Mouse (Mus musculus): ENCODE data around the gene Tas2r123. TPM values are rescaled to one million over a fixed set of nuclear protein-coding genes. Genes with fewer than 3 reads are reported as not detected.

The Tas2r123 gene
- polyA plus RNA-seq (2015; fragmentation: Nextera tagmentation; extraction: Ambion mirVana), result not detected in 2 replicates

- H3K4me1 ChIP-seq (ENCODE audit: control insufficient read depth, insufficient read depth, low read length), result no peaks in the 10 kb centered on the region
- H3K27me3 ChIP-seq (ENCODE audit: control insufficient read depth, insufficient read depth, low read length), result no peaks in the 10 kb centered on the region
- ATAC-seq (ENCODE audit: insufficient read depth, low FRiP score), result no peak
- H3K9me3 ChIP-seq (replicated peaks; ENCODE audit: control insufficient read depth, low read length), result no peaks in the 10 kb centered on the region
- 66% methylated on average over 1 of the region's 1 CpGs for WGBS
- no peak within 1 kb of the TSS for H3K9ac ChIP-seq (ENCODE audit: low read length)
- no peak within 1 kb of the TSS for H3K27ac ChIP-seq (ENCODE audit: low read length)
- no peak within 1 kb of the TSS for H3K4me2 ChIP-seq (ENCODE audit: low read depth, low read length)
- no peak within 1 kb of the TSS for H3K4me3 ChIP-seq (replicated peaks; ENCODE audit: low read length)
- H3K36me3 ChIP-seq (ENCODE audit: control insufficient read depth, insufficient read depth, low read length), result no peaks in the 10 kb centered on the region
These were observed at the start of gene Tas2r123 for GRCm38 (mm10) chr6:132846842-132847241. Tas2r123 (plus strand) TSS chr6:132847142.

- Histone ChIP-seq H3K9me3 (replicated peaks; ENCODE audit: control insufficient read depth, low read length) (no peaks in the 10 kb centered on the region), H3K27ac (ENCODE audit: low read length) (no peak within 1 kb of the TSS), H3K4me2 (ENCODE audit: low read depth, low read length) (no peak within 1 kb of the TSS), H3K27me3 (ENCODE audit: control insufficient read depth, insufficient read depth, low read length) (no peaks in the 10 kb centered on the region), H3K36me3 (ENCODE audit: control insufficient read depth, insufficient read depth, low read length) (no peaks in the 10 kb centered on the region), H3K4me3 (replicated peaks; ENCODE audit: low read length) (no peak within 1 kb of the TSS), H3K4me1 (ENCODE audit: control insufficient read depth, insufficient read depth, low read length) (no peaks in the 10 kb centered on the region), H3K9ac (ENCODE audit: low read length) (no peak within 1 kb of the TSS)
- WGBS, result 82% methylated on average over 1 of the region's 1 CpGs
- ATAC-seq (ENCODE audit: insufficient read depth, low FRiP score), result no peak
These were observed 44.4 kb upstream of the Tas2r123 start, which contains the start of gene Tas2r117 for GRCm38 (mm10) chr6:132802518-132802917. Tas2r117 (plus strand) TSS chr6:132802818.

GRCm38 (mm10) chr6:132855138-132855537, 8.2 kb downstream of the Tas2r123 start, which contains the start of gene Tas2r116:
Tas2r116 (plus strand) TSS chr6:132855438.
- no peak within 1 kb of the TSS for H3K9ac ChIP-seq (ENCODE audit: low read length)
- H3K9me3 ChIP-seq (replicated peaks; ENCODE audit: control insufficient read depth, low read length), result no peaks in the 10 kb centered on the region
- no peaks in the 10 kb centered on the region for H3K4me1 ChIP-seq (ENCODE audit: control insufficient read depth, insufficient read depth, low read length)
- no peaks in the 10 kb centered on the region for H3K36me3 ChIP-seq (ENCODE audit: control insufficient read depth, insufficient read depth, low read length)
- ATAC-seq (ENCODE audit: insufficient read depth, low FRiP score), result no peak
- 76% methylated on average over 1 of the region's 1 CpGs for WGBS
- H3K4me3 ChIP-seq (replicated peaks; ENCODE audit: low read length), result no peak within 1 kb of the TSS
- no peak within 1 kb of the TSS for H3K4me2 ChIP-seq (ENCODE audit: low read depth, low read length)
- H3K27ac ChIP-seq (ENCODE audit: low read length), result no peak within 1 kb of the TSS
- no peaks in the 10 kb centered on the region for H3K27me3 ChIP-seq (ENCODE audit: control insufficient read depth, insufficient read depth, low read length)

- Histone ChIP-seq H3K9me3 (replicated peaks; ENCODE audit: control insufficient read depth, low read length) (no peaks in the 10 kb centered on the region), H3K4me3 (replicated peaks; ENCODE audit: low read length) (no peak within 1 kb of the TSS), H3K36me3 (ENCODE audit: control insufficient read depth, insufficient read depth, low read length) (no peaks in the 10 kb centered on the region), H3K4me1 (ENCODE audit: control insufficient read depth, insufficient read depth, low read length) (no peaks in the 10 kb centered on the region), H3K9ac (ENCODE audit: low read length) (no peak within 1 kb of the TSS), H3K27me3 (ENCODE audit: control insufficient read depth, insufficient read depth, low read length) (no peaks in the 10 kb centered on the region), H3K4me2 (ENCODE audit: low read depth, low read length) (no peak within 1 kb of the TSS), H3K27ac (ENCODE audit: low read length) (no peak within 1 kb of the TSS)
- ATAC-seq (ENCODE audit: insufficient read depth, low FRiP score), result no peak
These were observed 20.8 kb downstream of the Tas2r123 start, which contains the start of gene Tas2r110 for GRCm38 (mm10) chr6:132867708-132868107. Tas2r110 (plus strand) TSS chr6:132868008.

- Histone ChIP-seq H3K27ac (ENCODE audit: low read length) (no peak within 1 kb of the TSS), H3K36me3 (ENCODE audit: control insufficient read depth, insufficient read depth, low read length) (no peaks in the 10 kb centered on the region), H3K4me1 (ENCODE audit: control insufficient read depth, insufficient read depth, low read length) (no peaks in the 10 kb centered on the region), H3K4me2 (ENCODE audit: low read depth, low read length) (no peak within 1 kb of the TSS), H3K9ac (ENCODE audit: low read length) (no peak within 1 kb of the TSS), H3K27me3 (ENCODE audit: control insufficient read depth, insufficient read depth, low read length) (no peaks in the 10 kb centered on the region), H3K9me3 (replicated peaks; ENCODE audit: control insufficient read depth, low read length) (no peaks in the 10 kb centered on the region), H3K4me3 (replicated peaks; ENCODE audit: low read length) (no peak within 1 kb of the TSS)
- ATAC-seq (ENCODE audit: insufficient read depth, low FRiP score), result no peak
- 70% methylated on average over 1 of the region's 1 CpGs for WGBS
These were observed 45.8 kb downstream of the Tas2r123 start, which contains the start of gene Tas2r113 for GRCm38 (mm10) chr6:132892711-132893110. Tas2r113 (plus strand) TSS chr6:132893011.

Other genes starting within 250 kb of the Tas2r123 start
- not detected in 2 replicates for gene A630073D07Rik, start 195.6 kb upstream of the Tas2r123 start, polyA plus RNA-seq (2015; fragmentation: Nextera tagmentation; extraction: Ambion mirVana)
- not detected in 2 replicates for gene Tas2r120, start 190.2 kb upstream of the Tas2r123 start, polyA plus RNA-seq (2015; fragmentation: Nextera tagmentation; extraction: Ambion mirVana)
- not detected in 2 replicates for gene Tas2r121, start 146.1 kb upstream of the Tas2r123 start, polyA plus RNA-seq (2015; fragmentation: Nextera tagmentation; extraction: Ambion mirVana)
- gene Tas2r122, start 135.2 kb upstream of the Tas2r123 start, polyA plus RNA-seq (2015; fragmentation: Nextera tagmentation; extraction: Ambion mirVana), result not detected in 2 replicates
- not detected in 2 replicates for gene Tas2r115, start 109.1 kb upstream of the Tas2r123 start, polyA plus RNA-seq (2015; fragmentation: Nextera tagmentation; extraction: Ambion mirVana)
- gene Tas2r124, start 92.4 kb upstream of the Tas2r123 start, polyA plus RNA-seq (2015; fragmentation: Nextera tagmentation; extraction: Ambion mirVana), result not detected in 2 replicates
- not detected in 2 replicates for gene Tas2r102, start 85.0 kb upstream of the Tas2r123 start, polyA plus RNA-seq (2015; fragmentation: Nextera tagmentation; extraction: Ambion mirVana)
- gene Tas2r136, start 69.0 kb upstream of the Tas2r123 start, polyA plus RNA-seq (2015; fragmentation: Nextera tagmentation; extraction: Ambion mirVana), result not detected in 2 replicates
- not detected in 2 replicates for gene Tas2r117, start 44.3 kb upstream of the Tas2r123 start, polyA plus RNA-seq (2015; fragmentation: Nextera tagmentation; extraction: Ambion mirVana)
- not detected in 2 replicates for gene Tas2r116, start 8.3 kb downstream of the Tas2r123 start, polyA plus RNA-seq (2015; fragmentation: Nextera tagmentation; extraction: Ambion mirVana)
- gene Tas2r110, start 20.9 kb downstream of the Tas2r123 start, polyA plus RNA-seq (2015; fragmentation: Nextera tagmentation; extraction: Ambion mirVana), result not detected in 2 replicates
- gene Tas2r113, start 45.9 kb downstream of the Tas2r123 start, polyA plus RNA-seq (2015; fragmentation: Nextera tagmentation; extraction: Ambion mirVana), result not detected in 2 replicates
- gene Tas2r125, start 62.5 kb downstream of the Tas2r123 start, polyA plus RNA-seq (2015; fragmentation: Nextera tagmentation; extraction: Ambion mirVana), result not detected in 2 replicates
- not detected in 2 replicates for gene Tas2r129, start 104.0 kb downstream of the Tas2r123 start, polyA plus RNA-seq (2015; fragmentation: Nextera tagmentation; extraction: Ambion mirVana)
- gene Tas2r131, start 110.8 kb downstream of the Tas2r123 start, polyA plus RNA-seq (2015; fragmentation: Nextera tagmentation; extraction: Ambion mirVana), result not detected in 2 replicates
- not detected in 2 replicates for gene Tas2r109, start 133.8 kb downstream of the Tas2r123 start, polyA plus RNA-seq (2015; fragmentation: Nextera tagmentation; extraction: Ambion mirVana)
- not detected in 2 replicates for gene Tas2r103, start 190.0 kb downstream of the Tas2r123 start, polyA plus RNA-seq (2015; fragmentation: Nextera tagmentation; extraction: Ambion mirVana)
- not detected in 2 replicates for gene Tas2r140, start 208.7 kb downstream of the Tas2r123 start, polyA plus RNA-seq (2015; fragmentation: Nextera tagmentation; extraction: Ambion mirVana)